Mouse (Mus musculus) heart, embryonic 16.5 days (tissue): ENCODE data around the gene Gcm2. TPM values are rescaled to one million over a fixed set of nuclear protein-coding genes. Genes with fewer than 3 reads are reported as not detected.

Source experiments
- ATAC-seq: fragments of 200-750 bp; cut with Nextera tagmentation; replicated peaks from 2 replicates; pipeline ENCODE4 v1.8.0; 2017; ENCODE audit warnings: moderate number of reproducible peaks; ENCODE audit not compliant: insufficient read depth, low FRiP score; ENCODE audit errors: extremely low read depth
- H3K27ac ChIP-seq: fragments of 300-500 bp; sonication (generic); 2 replicates; pipeline ENCODE4 v1.5.1; 2014; ENCODE audit warnings: mild to moderate bottlenecking, low read length, control low read depth, moderate library complexity
- H3K27me3 ChIP-seq: fragments of 300-500 bp; sonication (generic); 2 replicates; pipeline ENCODE4 v1.6.1; 2014; ENCODE audit warnings: low read length, mixed read lengths; ENCODE audit not compliant: control insufficient read depth, insufficient read depth
- H3K36me3 ChIP-seq: fragments of 300-500 bp; sonication (generic); 2 replicates; pipeline ENCODE4 v1.6.1; 2014; ENCODE audit not compliant: control insufficient read depth, insufficient read depth
- H3K4me1 ChIP-seq: fragments of 300-500 bp; sonication (generic); 2 replicates; pipeline ENCODE4 v1.6.1; 2014; ENCODE audit warnings: low read length, mixed read lengths; ENCODE audit not compliant: control insufficient read depth, insufficient read depth
- H3K4me2 ChIP-seq: fragments of 300-500 bp; sonication (generic); 2 replicates; pipeline ENCODE4 v1.6.1; 2014; ENCODE audit warnings: low read depth, mild to moderate bottlenecking, control low read depth, low read length
- H3K4me3 ChIP-seq: fragments of 300-500 bp; sonication (generic); 2 replicates; pipeline ENCODE4 v1.5.1; 2014; ENCODE audit warnings: mild to moderate bottlenecking, control low read depth, low read length
- H3K9ac ChIP-seq: fragments of 300-500 bp; sonication (generic); 2 replicates; pipeline ENCODE4 v1.6.1; 2014; ENCODE audit warnings: low read length, control low read depth
- H3K9me3 ChIP-seq: fragments of 300-500 bp; sonication (generic); replicated peaks from 2 replicates; pipeline ENCODE4 v1.6.1; 2016; ENCODE audit warnings: low read length; ENCODE audit not compliant: control insufficient read depth
- WGBS: fragments of 180-500 bp; shearing (Covaris S2); extraction: QIAGEN DNeasy Blood & Tissue Kit; methylation state at CpG from one replicate; pipeline ENCODE4 v1.1.7; 2014; 5-methylcytosine and 5-hydroxymethylcytosine counted together
- polyA plus RNA-seq: library from polyadenylated mRNA; unstranded; fragments of >200 nt; fragmentation: Nextera tagmentation; extraction: Ambion mirVana; gene quantifications from 2 replicates; pipeline ENCODE4 v1.2.1, GENCODE M21; 2015

Gcm2 gene
- polyA plus RNA-seq, 1 experiment from 2014 or later = not detected

- H3K27ac ChIP-seq = no peak overlapping the region
- H3K27me3 ChIP-seq = peaks cover 4% of the 10 kb centered on the region
- no peak overlapping the region for H3K4me3 ChIP-seq
- WGBS = 35% methylated on average over 9 of the region's 9 CpGs
- ATAC-seq = no peak
- no peaks in the 10 kb centered on the region for H3K9me3 ChIP-seq
- no peak overlapping the region for H3K9ac ChIP-seq
- H3K4me2 ChIP-seq = no peak overlapping the region
- H3K4me1 ChIP-seq = no peaks in the 10 kb centered on the region
- H3K36me3 ChIP-seq = no peaks in the 10 kb centered on the region
Measured at GRCm38 (mm10) chr13:41119152-41119945, 8.5 kb upstream of the Gcm2 start.

- H3K9ac ChIP-seq = no peak within 1 kb of the TSS
- no peaks in the 10 kb centered on the region for H3K36me3 ChIP-seq
- peaks cover 15% of the 10 kb centered on the region for H3K27me3 ChIP-seq
- H3K27ac ChIP-seq = no peak within 1 kb of the TSS
- no peak for ATAC-seq
- H3K9me3 ChIP-seq = no peaks in the 10 kb centered on the region
- 30% methylated on average over 14 of the region's 14 CpGs for WGBS
- H3K4me1 ChIP-seq = no peaks in the 10 kb centered on the region
- H3K4me3 ChIP-seq = peak within 1 kb of the TSS; percentile 2; the same call in 1 of the 2 replicates
- H3K4me2 ChIP-seq = peak within 1 kb of the TSS; percentile 32
Measured at GRCm38 (mm10) chr13:41113940-41114339, 3.1 kb upstream of the Gcm2 start, which contains the start of gene Sycp2l. TSS of gene Sycp2l (plus strand) at chr13:41114307.

- Histone ChIP-seq H3K9me3 (no peaks in the 10 kb centered on the region), H3K4me2 (no peak overlapping the region), H3K4me3 (no peak overlapping the region), H3K36me3 (no peaks in the 10 kb centered on the region), H3K27ac (no peak overlapping the region), H3K9ac (no peak overlapping the region), H3K4me1 (no peaks in the 10 kb centered on the region), H3K27me3 (no peaks in the 10 kb centered on the region)
- WGBS = 89% methylated on average over 13 of the region's 13 CpGs
- ATAC-seq = no peak
Measured at GRCm38 (mm10) chr13:41105541-41105940, 5.3 kb downstream of the Gcm2 start.

- Histone ChIP-seq H3K27ac (no peak overlapping the region), H3K4me2 (no peak overlapping the region), H3K27me3 (no peaks in the 10 kb centered on the region), H3K4me3 (no peak overlapping the region), H3K36me3 (no peaks in the 10 kb centered on the region), H3K4me1 (no peaks in the 10 kb centered on the region), H3K9me3 (no peaks in the 10 kb centered on the region; the same call in 1 of the 2 replicates), H3K9ac (no peak overlapping the region)
- ATAC-seq = no peak
- WGBS = 68% methylated on average over 12 of the region's 12 CpGs
Measured at GRCm38 (mm10) chr13:41103841-41104525, 6.9 kb downstream of the Gcm2 start.

GRCm38 (mm10) chr13:41100031-41100430, 10.8 kb downstream of the Gcm2 start:
- 89% methylated on average over 2 of the region's 2 CpGs for WGBS
- no peak for ATAC-seq

GRCm38 (mm10) chr13:41098325-41098724, 12.5 kb downstream of the Gcm2 start:
- Histone ChIP-seq H3K27me3 (no peaks in the 10 kb centered on the region), H3K4me1 (no peaks in the 10 kb centered on the region), H3K27ac (no peak overlapping the region), H3K9me3 (no peaks in the 10 kb centered on the region; the same call in 1 of the 2 replicates), H3K4me3 (no peak overlapping the region), H3K36me3 (no peaks in the 10 kb centered on the region), H3K9ac (no peak overlapping the region), H3K4me2 (peak overlapping the region; percentile 28; the same call in 1 of the 2 replicates)
- WGBS = 47% methylated on average over 15 of the region's 15 CpGs
- ATAC-seq = no peak

More at GRCm38 (mm10) chr13:41100031-41100430, 10.8 kb downstream of the Gcm2 start:
- Histone ChIP-seq H3K27me3 (no peaks in the 10 kb centered on the region), H3K9ac (no peak overlapping the region), H3K4me1 (no peaks in the 10 kb centered on the region), H3K9me3 (no peaks in the 10 kb centered on the region; the same call in 1 of the 2 replicates), H3K27ac (no peak overlapping the region), H3K4me2 (no peak overlapping the region), H3K4me3 (no peak overlapping the region), H3K36me3 (no peaks in the 10 kb centered on the region)

- H3K4me3 ChIP-seq = no peak overlapping the region; the same call in 1 of the 2 replicates
- 27% methylated on average over 16 of the region's 16 CpGs for WGBS
Measured at GRCm38 (mm10) chr13:41097324-41098058, 13.3 kb downstream of the Gcm2 start.

GRCm38 (mm10) chr13:41094160-41094559, 16.7 kb downstream of the Gcm2 start:
- no peak overlapping the region for H3K4me3 ChIP-seq
- WGBS = 78% methylated on average over 10 of the region's 10 CpGs
- no peak overlapping the region for H3K9ac ChIP-seq
- H3K27me3 ChIP-seq = no peaks in the 10 kb centered on the region
- no peaks in the 10 kb centered on the region for H3K4me1 ChIP-seq
- H3K36me3 ChIP-seq = no peaks in the 10 kb centered on the region
- H3K9me3 ChIP-seq = no peaks in the 10 kb centered on the region
- H3K4me2 ChIP-seq = no peak overlapping the region
- H3K27ac ChIP-seq = no peak overlapping the region
- ATAC-seq = no peak

More at GRCm38 (mm10) chr13:41097324-41098058, 13.3 kb downstream of the Gcm2 start:
- no peak overlapping the region for H3K9ac ChIP-seq
- H3K4me1 ChIP-seq = no peaks in the 10 kb centered on the region
- no peaks in the 10 kb centered on the region for H3K36me3 ChIP-seq
- H3K9me3 ChIP-seq = no peaks in the 10 kb centered on the region; the same call in 1 of the 2 replicates
- no peak overlapping the region for H3K27ac ChIP-seq
- peak overlapping the region; percentile 43 for H3K4me2 ChIP-seq
- ATAC-seq = no peak
- H3K27me3 ChIP-seq = no peaks in the 10 kb centered on the region
